Mouse (Mus musculus): Measurements from ENCODE around the gene Arnt2.

Arnt2 gene

DNA sequence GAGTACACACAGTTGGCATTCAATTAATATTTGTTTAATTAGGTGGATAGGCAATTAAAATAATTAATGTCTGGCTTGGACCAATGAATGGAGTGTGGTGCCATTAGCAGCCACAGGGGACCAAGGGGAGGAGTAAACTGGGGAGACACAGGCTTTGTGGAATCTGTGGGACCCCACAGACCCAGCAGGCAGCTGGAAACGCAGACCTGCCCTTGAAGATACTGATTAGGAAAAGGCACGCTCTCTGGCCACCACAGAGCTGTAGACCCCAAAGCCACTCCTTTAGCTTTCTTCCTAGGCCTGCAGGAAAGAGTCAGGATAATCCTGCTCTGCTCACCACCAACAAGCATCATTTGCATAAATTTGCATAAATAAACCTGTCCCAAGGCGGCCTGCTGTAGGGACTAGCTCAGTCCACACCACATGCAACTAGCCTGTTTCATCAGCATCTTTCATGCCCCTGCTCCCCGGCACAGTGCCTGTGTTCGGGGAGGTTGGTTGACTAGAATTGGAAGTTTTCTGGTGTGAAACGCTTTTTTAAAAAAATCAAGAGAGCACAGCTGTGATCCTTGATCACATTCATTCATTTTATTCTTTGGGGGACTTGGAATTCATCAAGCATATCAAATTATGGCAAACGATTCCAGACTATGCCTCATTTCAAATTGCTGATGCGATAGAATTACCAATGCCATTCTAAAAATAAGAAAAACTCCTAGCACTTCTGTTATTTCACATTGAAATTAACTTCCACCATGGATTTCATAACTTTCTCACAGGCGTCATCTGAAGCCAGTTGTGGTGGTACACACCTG, 8.1 kb downstream of the Arnt2 start:
- in situ Hi-C loops (cut with MseI, MboI): no loop called here

DNA sequence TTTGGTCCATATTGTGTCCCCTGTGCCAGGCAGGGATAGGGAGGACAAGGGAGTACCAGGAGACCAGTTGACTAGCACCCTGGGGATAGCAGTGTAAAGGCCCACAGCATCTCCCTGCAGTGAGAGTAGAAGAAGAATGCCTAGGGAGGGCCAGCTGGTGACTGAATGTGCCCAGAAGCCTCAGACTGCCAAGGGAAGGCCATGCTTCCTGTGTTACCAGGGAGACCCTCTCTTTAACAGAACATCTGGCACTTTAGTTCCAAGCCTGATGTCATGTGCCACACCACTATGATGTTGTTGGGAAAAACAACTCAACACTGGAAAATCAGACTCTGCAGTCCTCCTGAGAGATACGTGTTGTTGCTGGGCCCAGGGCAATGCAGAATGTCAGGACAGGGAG, 12.7 kb downstream of the Arnt2 start:
- in situ Hi-C loops (cut with MseI, MboI): no loop called here

DNA sequence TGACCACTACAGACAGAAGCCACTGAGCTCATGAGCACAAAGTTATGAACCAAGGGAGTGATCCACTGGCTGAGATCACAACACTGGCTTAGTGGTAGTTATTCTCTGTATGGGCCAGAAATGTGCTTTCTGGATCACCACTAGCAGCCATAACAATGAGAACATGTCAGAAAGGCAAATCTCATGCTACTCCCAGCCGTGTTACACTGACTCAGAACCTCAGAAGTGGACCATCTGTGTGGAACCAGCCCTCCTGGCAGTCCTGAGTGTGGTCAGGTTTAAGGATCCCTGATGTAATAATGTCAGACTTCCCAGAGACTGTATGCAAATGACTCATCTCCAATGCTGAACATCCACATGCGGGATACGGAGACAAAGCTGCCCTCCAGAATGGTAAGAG, 13.4 kb downstream of the Arnt2 start:
- in situ Hi-C loops (cut with MseI, MboI): no loop called here

DNA sequence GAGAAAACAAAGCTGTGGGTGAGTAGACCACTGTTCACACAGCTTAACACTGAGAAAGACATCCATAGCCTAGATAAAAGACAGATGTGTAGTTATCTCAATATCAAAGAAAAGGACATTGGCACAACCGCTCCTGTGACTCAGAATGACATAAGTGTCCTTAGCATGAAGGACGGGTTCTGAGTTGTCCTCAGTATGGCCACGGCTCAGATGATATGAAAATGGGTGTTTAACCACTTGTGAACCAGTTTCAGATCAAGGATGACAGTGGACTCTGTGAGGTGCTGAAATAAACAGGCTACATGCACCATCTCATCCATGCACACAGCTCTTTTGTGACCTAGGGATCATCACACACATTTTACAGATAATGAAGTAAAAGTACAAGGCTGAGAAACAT, 22.1 kb downstream of the Arnt2 start:
- in situ Hi-C loops (cut with MseI, MboI): no loop called here

DNA sequence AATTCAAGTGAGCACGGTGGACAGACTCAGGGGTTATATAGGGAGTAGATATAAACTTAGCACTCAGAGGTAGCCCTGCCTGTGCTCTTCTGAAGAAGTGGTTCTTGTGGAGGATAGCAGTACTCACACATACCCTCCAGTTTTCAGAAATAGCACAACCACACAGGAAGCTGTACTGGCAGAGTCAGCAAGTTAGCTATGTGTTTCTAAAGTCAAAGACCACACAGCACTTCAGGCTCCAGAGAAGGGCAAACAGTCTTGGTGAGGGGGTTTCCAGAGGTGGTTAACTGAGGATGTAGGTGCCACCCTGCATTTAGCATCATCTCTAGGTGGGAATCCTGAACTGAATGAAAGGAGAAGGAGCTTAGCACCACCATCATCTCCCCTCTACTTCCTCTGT, 23.5 kb downstream of the Arnt2 start:
- in situ Hi-C loops (cut with MseI, MboI): no loop called here

DNA sequence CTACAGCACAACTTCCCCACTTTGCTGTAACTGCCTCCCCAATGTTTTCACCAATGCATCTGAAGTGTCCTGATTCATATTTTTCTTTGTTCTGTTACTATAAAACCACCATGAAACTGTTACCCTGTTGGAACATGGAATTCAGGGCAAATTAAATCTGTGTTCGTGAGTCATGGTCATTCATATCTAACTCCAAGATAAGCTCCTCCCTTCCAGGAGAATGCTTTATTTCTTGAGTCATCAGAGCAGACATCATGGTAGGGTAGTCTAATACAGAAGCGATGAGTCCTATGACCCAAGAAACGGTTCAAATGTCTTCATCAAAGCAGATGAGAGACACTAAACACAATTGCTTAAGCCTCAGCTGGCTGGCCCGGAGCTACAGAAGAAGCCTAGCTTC, 25.2 kb downstream of the Arnt2 start:
- in situ Hi-C loops (cut with MseI, MboI): no loop called here

DNA sequence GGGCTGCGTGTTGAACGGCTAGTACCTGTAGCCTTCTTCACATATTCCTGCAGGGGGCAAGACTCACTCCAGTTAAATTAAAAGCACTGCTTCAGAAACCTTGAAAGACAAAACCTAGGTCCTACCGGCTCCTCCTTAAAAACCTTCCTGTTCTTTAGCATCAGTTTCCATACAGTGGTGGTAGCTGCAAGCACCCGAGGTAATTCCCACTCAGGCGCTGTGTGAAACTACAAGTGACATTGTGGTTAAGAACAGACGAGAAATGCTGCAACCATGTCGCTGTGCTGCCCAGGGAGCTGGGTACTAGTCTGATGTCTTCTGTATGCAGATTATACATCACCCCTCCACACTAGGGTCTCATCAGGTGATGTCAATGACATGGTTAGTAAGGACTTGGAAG, 25.9 kb downstream of the Arnt2 start:
- in situ Hi-C loops (cut with MseI, MboI): no loop called here

DNA sequence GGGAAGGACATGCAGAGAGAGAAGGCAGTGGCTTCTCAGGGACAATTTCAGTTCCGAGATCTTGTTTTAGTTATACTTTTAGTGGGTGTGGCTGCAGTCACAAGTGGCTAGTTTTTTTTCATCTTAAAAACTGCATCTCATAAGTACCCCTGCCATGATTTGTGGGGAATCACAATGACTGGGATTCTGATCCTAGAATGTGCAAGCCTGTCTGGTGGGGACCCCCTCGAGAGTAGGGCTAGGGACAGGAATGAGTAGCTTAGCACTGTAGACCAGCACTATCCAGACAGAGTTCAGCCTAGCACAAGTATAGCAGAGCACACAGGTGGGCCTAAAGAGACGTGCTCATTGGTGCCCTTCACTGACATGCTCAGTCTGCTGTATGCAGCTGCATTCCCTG, 27.6 kb downstream of the Arnt2 start:
- in situ Hi-C loops (cut with MseI, MboI): no loop called here

DNA sequence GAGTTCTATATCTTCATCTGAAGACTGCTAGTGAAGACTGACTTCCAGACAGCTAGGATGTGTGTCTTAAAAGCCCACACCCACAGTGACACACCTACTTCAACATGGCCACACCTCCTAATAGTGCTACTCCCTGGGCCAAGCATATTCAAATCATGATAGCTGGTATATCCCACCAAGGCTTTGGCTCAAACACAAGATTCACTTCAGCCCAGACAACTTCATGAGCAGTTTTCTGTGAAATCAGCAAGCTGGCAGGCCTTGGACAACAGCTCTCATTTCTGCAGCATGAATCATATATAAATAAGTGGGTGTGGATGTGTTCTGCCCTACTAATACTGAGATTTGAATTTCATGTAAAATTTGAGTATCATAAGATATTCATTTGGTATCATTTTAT, 29.2 kb downstream of the Arnt2 start:
- in situ Hi-C loops (cut with MseI, MboI): no loop called here

DNA sequence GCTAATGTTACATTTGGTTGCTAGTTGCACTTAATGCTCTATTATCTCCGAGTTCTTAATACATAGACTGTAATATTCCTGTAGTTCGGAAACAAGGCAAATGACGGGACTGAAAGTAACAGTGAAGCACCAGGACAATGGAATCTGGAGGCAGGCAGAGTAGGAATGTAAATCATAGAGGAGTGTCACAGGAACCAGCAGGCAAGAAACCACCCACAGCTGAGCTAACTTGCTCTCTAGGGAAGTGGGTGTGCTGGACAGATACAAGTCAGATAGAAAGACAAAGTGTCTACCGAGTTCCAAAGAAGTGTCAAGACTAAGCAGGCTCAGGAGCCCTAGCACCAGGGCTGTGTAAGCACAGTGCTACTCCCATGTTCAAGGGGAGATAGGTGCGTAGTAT, 32.6 kb downstream of the Arnt2 start:
- in situ Hi-C loops (cut with MseI, MboI): no loop called here

DNA sequence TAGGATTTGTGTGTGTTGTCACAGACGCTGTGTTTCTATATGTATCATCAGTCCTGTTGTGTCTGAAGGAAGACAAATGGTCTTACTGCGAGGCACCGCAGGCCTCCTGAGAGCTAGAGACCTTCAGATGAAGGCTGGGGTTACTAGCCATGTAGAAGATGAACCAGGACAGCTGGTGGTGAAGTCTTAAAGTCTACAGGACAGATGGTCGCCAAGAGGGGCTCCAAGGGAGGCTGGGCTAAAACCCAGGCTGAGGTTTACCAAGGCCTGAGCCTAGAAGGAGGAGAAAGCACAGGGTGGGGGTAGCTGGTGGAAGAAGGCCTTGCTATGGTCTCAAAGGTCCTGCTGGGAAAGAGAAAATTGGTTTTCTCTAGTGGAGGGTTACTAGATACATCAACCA, 36.3 kb downstream of the Arnt2 start:
- in situ Hi-C loops (cut with MseI, MboI): no loop called here

DNA sequence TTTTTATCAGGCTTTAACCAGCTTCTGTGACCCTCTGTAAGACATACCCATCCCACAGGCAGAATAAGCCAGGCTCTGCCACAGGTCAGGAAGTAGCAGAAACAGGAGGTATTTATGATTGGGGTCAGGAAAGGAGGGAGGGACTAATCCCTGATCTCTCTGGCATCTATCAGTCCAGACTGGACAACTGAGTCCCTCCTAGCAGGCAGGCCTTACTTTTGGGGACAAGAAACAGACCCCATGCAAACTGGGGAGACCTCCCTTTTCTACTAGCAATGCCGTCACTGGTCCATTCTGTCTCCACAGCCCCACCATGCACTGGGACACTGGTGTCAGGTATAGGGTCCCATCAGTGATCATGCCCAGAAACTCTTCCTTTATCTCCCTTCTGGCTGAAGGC, 37.1 kb downstream of the Arnt2 start:
- in situ Hi-C loops (cut with MseI, MboI): no loop called here

DNA sequence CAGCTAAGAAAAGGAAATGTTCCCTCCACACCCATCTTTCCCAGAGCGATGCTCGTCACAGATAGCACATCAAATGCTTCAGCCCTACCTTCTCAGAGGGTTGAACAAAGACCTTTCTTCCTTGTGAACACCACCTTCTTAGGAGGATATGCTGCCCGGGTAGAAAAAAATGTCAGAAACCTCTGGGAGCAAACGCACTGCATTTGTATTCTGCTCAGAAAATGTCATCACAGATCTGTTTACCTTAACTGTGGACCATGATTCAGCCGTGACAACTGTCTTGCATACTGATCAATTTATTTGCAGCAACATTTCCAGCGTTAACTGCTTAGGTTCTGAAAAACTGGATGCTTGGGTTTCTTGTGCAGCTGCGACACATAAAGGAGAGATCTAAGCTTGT, 37.7 kb downstream of the Arnt2 start:
- in situ Hi-C loops (cut with MseI, MboI): no loop called here

DNA sequence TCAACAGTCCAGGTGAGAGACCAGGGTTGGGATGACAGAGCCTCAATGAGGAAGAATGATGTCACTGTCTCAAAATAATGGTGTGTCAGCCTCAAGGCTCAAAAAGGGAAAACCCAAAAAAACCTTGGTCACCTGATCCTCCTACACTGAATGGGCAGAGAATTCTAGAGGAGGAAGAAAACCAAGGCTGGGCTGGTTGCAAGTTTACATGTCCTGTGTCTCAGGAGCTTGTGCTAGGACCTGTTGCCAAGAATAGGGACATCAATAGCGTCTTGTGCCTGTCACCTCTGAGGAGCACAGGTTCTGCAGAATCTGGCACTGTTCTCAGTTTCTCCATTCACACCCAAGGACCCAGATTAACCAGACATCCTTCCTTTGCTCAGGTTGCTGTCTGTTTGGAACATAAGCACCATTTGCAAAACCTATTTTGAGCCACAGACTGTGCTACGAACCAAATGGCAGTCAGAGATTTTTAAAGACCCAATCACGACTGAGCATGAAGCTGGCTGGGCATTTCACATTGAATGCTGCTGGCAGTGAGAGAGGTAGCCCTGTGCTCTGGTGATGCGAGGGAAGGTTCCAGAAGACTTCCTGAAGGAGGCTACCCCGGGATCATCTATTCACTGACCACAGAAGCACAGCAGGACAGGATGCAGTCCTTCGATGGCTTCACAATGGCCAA, 38.9 kb downstream of the Arnt2 start:
- in situ Hi-C loops (cut with MseI, MboI): no loop called here

DNA sequence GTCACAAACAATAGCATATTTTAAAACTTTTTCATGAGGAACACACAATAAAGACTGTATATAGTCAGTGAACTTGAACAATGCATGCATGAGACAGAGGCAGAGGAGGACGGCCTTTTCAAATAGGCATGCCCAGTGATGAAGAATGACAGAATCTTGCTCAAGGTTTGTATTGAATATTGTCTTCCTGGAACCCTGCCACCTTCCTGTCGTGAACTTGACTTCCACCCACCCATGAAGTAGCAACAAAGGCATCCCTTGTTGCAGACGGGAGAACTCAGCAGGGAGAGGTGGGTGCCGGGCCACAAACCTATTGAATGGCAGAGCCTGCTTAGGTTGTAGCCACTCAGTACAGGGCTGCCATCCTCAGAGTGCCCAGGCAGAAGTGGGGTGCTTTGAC, 43.7 kb downstream of the Arnt2 start:
- in situ Hi-C loops (cut with MseI, MboI): no loop called here

DNA sequence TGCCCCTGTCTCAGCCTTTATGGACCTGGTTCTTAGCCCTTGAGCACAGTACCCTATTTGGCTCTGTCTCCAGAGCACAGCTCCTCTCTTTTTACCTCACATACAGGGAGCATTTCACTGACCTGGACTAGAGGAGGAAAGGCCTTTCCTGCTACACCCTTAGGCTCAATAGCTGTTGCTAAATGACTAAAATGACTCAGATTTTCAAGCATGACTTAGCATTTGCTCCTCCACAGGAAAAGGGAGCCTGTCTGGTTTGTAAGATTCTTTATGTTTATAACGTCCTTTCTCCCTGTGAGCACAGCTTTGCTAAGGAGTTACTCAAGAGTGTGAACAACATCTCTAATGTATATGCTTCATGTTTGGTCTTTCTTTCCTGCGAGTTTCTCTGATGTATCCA, 47.3 kb downstream of the Arnt2 start:
- in situ Hi-C loops (cut with MseI, MboI): no loop called here

DNA sequence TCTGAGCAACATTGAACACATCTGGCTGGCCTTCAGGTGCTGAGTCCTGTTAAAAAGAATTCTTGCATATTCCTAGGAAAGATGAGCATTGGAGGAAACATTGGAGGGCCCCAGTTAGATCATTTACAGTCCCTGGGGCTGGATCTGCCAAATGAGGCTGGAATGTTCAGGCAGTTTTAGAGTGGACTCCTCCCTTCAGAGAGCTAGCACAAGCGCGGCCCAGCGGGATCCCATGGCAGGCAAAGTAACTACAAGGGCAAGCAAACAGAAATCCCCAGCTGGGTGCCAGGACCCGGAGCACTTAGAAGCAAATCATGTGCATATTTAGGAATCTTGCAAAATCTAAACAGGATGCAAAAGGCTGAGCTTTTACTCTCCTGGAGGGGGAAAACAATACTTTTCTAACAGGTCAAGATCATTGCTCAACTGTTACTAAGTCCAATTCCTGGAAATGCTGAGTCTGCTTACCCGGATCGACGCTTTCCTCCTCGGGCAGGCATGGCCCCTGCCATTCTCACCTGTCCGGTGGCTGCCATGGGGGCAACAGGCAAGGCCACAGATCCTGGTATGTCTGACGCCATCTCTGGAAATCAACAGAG, 48.8 kb downstream of the Arnt2 start:
- in situ Hi-C loops (cut with MseI, MboI): no loop called here

DNA sequence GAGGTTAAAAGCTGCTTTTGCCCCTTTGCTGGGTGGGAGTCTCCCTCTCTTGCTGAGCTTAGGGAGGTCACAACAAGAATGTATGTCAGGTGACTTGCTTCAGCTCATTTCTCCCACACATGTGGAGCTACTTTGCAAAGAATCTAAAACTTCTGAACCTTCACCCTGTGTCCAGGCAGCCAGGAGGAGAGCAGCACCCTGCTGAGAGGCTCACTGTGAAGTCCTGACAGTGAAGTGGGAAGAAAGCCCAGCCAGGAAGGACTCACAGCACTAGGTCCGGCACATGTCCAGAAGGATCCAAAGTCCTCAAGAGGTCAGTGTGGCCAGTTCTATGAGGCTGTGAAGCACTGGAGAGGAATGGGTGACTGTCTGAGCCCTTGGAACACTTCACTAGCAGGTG, 51.5 kb downstream of the Arnt2 start:
- in situ Hi-C loops (cut with MseI, MboI): loop anchor here (10.0 kb wide), 2 partner anchors 84 to 274 kb away; partner anchors contain the start of gene Cemip (in 2 of the 2)

DNA sequence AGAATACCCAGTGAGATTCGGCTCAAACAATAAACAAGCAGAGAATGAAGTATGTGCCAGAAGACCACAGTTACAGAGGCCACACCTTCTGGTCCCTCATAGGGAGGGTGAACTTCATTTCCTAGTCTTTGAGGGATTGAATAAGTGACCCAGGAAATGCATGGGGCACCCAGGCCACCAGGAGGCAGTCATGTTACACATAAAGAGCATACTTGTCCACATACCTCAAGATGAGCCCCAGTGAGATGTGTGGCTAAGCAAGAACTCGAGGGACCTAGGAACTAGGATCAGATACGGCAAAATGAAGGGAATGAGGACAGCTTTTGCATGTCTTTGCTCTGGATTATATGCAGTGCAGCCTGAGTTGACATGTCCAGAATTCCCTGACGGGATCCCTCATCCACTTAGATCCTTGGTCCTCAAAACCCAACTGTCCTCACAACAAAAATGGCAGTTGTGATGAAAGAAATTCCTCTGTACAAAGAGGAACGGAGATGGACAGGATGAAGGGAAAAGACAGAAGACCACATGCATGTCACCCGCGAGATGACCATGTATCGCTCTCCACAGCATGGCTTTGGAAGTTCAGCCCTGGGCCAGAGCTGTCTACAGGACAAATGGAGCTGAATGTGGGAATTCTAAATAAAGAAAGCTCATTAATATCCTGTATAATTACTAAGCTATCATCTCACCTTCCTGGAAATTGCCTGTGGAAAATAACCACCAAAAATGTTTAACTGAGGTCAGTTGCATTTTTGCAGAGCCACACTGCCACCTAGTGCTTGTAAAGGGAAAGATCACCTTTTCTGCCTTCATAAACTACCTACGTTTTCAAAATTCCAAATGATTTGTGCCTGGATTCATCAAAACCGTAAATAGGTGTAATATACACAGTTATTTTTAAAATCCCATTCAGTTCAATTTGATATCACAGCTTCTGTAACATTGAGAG, 54.1 kb downstream of the Arnt2 start:
- in situ Hi-C loops (cut with MseI, MboI): loop anchor here (10.0 kb wide), 2 partner anchors 81 to 271 kb away; partner anchors contain the start of gene Cemip (in 2 of the 2)

DNA sequence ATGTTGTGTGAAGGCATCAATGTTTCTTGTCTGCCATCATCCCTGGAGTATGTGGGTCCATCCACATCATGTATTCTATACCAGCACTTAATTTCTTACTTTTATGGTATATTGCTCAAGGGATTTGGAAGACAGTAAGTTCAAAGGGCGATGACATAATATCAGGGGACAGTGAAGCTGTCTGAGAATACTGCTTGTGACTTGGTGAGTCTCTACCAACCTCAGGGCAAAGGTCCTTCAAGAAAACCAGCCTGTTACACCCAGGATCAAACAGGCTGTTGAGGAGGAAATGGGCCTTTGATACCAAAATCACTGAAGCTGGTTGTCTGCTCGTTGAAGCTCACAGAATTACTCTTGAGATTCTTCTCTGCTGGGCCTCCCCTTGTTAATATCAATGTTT, 55.1 kb downstream of the Arnt2 start:
- in situ Hi-C loops (cut with MseI, MboI): loop anchor here (10.0 kb wide), 2 partner anchors 80 to 270 kb away; partner anchors contain the start of gene Cemip (in 2 of the 2)

DNA sequence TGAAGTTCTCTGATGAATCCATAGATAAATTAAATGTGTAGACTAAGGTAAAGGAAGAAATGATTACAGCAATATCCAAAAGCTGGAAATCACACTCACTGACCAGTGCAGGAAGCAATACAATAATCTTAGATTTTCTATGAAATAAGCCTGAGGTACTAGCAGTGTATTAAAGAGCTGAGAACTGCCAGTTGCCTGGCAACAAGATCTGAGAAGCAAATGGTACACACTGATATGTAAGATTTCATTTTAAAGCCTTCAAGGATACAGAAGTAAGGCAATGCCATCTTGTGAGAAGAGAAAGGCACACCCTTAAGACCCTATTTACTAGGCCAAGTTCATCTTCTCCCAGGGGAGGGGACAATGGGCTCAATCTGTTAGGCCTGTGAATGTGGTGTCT, 59.4 kb downstream of the Arnt2 start:
- in situ Hi-C loops (cut with MseI, MboI): loop anchor here (10.0 kb wide), 2 partner anchors 76 to 266 kb away; partner anchors contain the start of gene Cemip (in 2 of the 2)

Data from mouse trophoblast stem cell (cell line).